Mouse (Mus musculus): ENCODE measurements around the gene Gm20481. TPM values are rescaled to one million over a fixed set of nuclear protein-coding genes. Genes with fewer than 3 reads are reported as not detected.

Gm20481 gene
- total and polyA plus RNA-seq, 2 experiments from 2014 or later, result not detected

- ATAC-seq (no peak), DNase-seq (ENCODE audit: low spot score) (no peak)
- peak overlapping the region; percentile 89 for H3K4me2 ChIP-seq (ENCODE audit: low read depth, low read length)
- H3K4me3 ChIP-seq (ENCODE audit: low read length), result peak overlapping the region; percentile 83
- peak overlapping the region; percentile 93 for H3K9ac ChIP-seq (replicated peaks; ENCODE audit: low read length)
- H3K27ac ChIP-seq, result peak overlapping the region; percentile 85
- 0 out of 2 replicates have a peak, but pooled peaks cover 7% of the 10 kb centered on the region for H3K36me3 ChIP-seq (ENCODE audit: insufficient read depth, low read length)
- 29% methylated on average over 10 of the region's 10 CpGs for WGBS
- no peaks in the 10 kb centered on the region for H3K9me3 ChIP-seq (ENCODE audit: low read length)
- no peaks in the 10 kb centered on the region for H3K4me1 ChIP-seq (ENCODE audit: insufficient read depth, low read length)
- no peaks in the 10 kb centered on the region for H3K27me3 ChIP-seq (ENCODE audit: insufficient read depth, low read length)
- TF ChIP-seq CTCF (IDR thresholded peaks at IDR 0.05; ENCODE audit: low read depth), result peak; percentile 23
Measured at GRCm38 (mm10) chr17:34950514-34951455, 18.9 kb upstream of the Gm20481 start.

DNA sequence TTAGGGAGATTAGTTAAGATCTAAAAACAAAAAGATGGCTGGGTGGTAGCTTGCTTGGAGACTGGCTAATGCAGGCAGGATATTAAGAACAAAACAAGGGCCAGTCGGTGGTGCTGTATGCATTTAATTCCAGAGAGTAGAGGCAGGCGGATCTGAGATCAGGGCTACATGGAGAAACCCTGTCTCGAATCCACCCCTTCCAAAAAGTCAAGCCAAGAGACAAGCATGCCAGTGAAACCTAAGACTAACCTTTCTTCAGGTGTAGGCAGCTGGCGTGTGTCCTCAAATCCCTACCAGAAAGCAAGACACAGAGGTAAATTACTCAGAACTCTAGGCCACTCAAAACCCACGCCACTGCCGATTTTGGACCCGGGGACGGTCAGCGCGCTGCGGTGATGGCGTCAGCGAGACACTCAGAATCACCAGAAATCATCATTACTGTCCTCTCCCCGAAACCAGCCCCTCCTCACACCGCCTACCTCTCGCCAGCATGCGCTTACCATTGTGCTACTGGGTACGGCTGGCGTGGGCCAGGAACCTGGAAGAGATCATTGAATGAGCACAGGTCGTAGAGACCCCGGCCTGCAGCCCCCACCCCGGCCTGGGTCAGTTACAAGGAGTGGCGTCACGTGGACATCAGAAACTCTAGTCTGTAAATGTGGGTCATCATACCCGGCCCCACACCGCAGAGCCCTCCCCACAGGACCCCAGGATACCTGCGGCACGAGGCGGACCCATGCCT, 17.9 kb upstream of the Gm20481 start:
- H3K9ac ChIP-seq (replicated peaks; ENCODE audit: low read length), result peak overlapping the region; percentile 93
- H3K27ac ChIP-seq, result peak overlapping the region; percentile 85
- peak; percentile 75; the same call in 1 of the 2 replicates for ATAC-seq
- H3K27me3 ChIP-seq (ENCODE audit: insufficient read depth, low read length), result no peaks in the 10 kb centered on the region
- no peaks in the 10 kb centered on the region for H3K4me1 ChIP-seq (ENCODE audit: insufficient read depth, low read length)
- H3K9me3 ChIP-seq (ENCODE audit: low read length), result no peaks in the 10 kb centered on the region
- TF ChIP-seq CTCF (IDR thresholded peaks at IDR 0.05; ENCODE audit: low read depth), result no peak
- 0 out of 2 replicates have a peak, but pooled peaks cover 7% of the 10 kb centered on the region for H3K36me3 ChIP-seq (ENCODE audit: insufficient read depth, low read length)
- WGBS, result under 1% methylated on average over 29 of the region's 29 CpGs
- DNase-seq (ENCODE audit: low spot score), result no peak
- H3K4me2 ChIP-seq (ENCODE audit: low read depth, low read length), result peak overlapping the region; percentile 89
- peak overlapping the region; percentile 83 for H3K4me3 ChIP-seq (ENCODE audit: low read length)

DNA sequence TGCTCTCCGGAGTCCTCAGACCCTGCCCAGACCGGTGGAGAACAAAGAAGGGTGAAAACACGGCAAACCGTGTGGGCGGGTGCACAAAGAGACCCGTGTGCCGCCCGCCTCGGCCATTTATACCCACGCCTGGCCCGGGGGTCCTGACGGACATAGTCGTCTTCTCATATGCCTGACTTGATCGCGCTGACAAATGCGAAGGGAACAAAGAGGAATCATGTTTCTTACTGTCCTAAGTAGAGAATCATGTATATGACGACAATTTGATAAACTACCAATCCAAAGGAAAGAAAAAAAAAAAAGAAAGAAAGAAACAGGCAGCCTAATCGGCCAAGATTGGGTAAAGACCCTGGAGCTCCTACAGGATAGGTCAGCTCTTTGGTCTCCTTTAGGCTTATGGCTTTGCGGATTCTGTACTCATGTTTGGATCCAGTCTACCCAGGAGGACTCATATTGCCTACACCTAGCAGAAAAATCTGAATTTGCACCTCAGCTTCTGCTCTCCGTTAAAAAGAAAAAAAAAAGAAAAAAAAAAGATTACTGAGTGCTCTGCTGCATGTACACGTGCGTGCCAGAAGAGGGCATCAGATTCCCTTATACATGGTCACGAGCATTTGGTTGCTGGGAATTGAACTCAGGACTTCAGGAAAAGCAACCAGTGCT, 17.2 kb upstream of the Gm20481 start:
- H3K4me3 ChIP-seq (ENCODE audit: low read length), result peak overlapping the region; percentile 83
- DNase-seq (ENCODE audit: low spot score) (peak; percentile 86), ATAC-seq (peak; percentile 86)
- H3K27ac ChIP-seq, result peak overlapping the region; percentile 85
- H3K9ac ChIP-seq (replicated peaks; ENCODE audit: low read length), result peak overlapping the region; percentile 93
- H3K4me1 ChIP-seq (ENCODE audit: insufficient read depth, low read length), result no peaks in the 10 kb centered on the region
- WGBS, result under 1% methylated on average over 23 of the region's 23 CpGs
- H3K27me3 ChIP-seq (ENCODE audit: insufficient read depth, low read length), result no peaks in the 10 kb centered on the region
- peak; percentile 76 for TF ChIP-seq CTCF (IDR thresholded peaks at IDR 0.05; ENCODE audit: low read depth)
- H3K4me2 ChIP-seq (ENCODE audit: low read depth, low read length), result peak overlapping the region; percentile 89
- H3K9me3 ChIP-seq (ENCODE audit: low read length), result no peaks in the 10 kb centered on the region
- H3K36me3 ChIP-seq (ENCODE audit: insufficient read depth, low read length), result 0 out of 2 replicates have a peak, but pooled peaks cover 7% of the 10 kb centered on the region

DNA sequence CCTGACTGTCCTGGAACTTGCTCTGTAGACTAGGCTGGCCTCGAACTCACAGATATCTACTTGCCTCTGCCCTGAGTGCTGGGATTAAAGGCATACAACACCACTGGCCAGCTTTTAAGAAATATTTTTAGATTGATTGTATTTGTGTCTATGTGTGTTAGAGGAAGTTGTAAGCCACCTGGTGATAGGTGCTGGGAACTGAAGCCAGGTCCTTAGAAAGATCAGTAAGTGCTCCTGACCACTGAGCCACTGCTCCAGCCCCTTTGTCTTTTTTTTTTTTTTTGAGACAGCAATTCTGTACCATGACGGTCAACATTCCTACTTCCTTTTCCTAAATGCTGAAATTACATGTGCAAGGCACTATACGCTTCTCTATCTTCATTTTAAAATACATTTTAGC, 16.5 kb upstream of the Gm20481 start:
- H3K4me2 ChIP-seq (ENCODE audit: low read depth, low read length), result peak overlapping the region; percentile 89; the same call in 1 of the 2 replicates
- H3K27ac ChIP-seq, result no peak overlapping the region

DNA sequence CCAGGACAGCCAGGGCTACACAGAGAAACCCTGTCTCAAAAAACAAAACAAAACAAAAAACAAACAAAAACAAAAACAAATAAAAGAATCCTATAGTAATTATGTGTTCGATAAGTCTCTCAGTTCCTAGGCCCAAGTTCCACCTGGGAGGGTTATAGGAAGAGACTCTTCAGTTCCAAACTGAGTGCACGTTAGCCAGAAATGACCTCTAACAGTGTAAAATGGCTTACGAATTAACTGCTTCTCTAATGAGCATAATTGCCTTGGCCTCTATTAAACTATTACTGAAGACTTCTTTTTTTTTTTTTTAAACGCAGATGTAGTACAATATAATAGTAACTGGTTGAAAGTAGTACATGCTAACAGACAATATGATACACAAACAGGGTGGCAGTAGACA, 15.8 kb upstream of the Gm20481 start:
- Histone ChIP-seq H3K4me3 (ENCODE audit: low read length) (no peak overlapping the region), H3K4me1 (ENCODE audit: insufficient read depth, low read length) (no peaks in the 10 kb centered on the region), H3K4me2 (ENCODE audit: low read depth, low read length) (no peak overlapping the region), H3K27ac (no peak overlapping the region), H3K36me3 (ENCODE audit: insufficient read depth, low read length) (0 out of 2 replicates have a peak, but pooled peaks cover 7% of the 10 kb centered on the region), H3K27me3 (ENCODE audit: insufficient read depth, low read length) (no peaks in the 10 kb centered on the region), H3K9ac (replicated peaks; ENCODE audit: low read length) (no peak overlapping the region), H3K9me3 (ENCODE audit: low read length) (no peaks in the 10 kb centered on the region)
- no peak for TF ChIP-seq CTCF (IDR thresholded peaks at IDR 0.05; ENCODE audit: low read depth)
- WGBS, result 93% methylated on average over 4 of the region's 4 CpGs
- ATAC-seq, result no peak
- DNase-seq (ENCODE audit: low spot score), result no peak

More for the DNA sequence above, 16.5 kb upstream of the Gm20481 start:
- Histone ChIP-seq H3K4me3 (ENCODE audit: low read length) (peak overlapping the region; percentile 83; the same call in 1 of the 2 replicates), H3K27me3 (ENCODE audit: insufficient read depth, low read length) (no peaks in the 10 kb centered on the region), H3K9ac (replicated peaks; ENCODE audit: low read length) (no peak overlapping the region), H3K36me3 (ENCODE audit: insufficient read depth, low read length) (0 out of 2 replicates have a peak, but pooled peaks cover 7% of the 10 kb centered on the region), H3K4me1 (ENCODE audit: insufficient read depth, low read length) (no peaks in the 10 kb centered on the region), H3K9me3 (ENCODE audit: low read length) (no peaks in the 10 kb centered on the region)
- no peak for TF ChIP-seq CTCF (IDR thresholded peaks at IDR 0.05; ENCODE audit: low read depth)
- DNase-seq (ENCODE audit: low spot score), result no peak
- 89% methylated on average over 3 of the region's 3 CpGs for WGBS
- no peak for ATAC-seq

GRCm38 (mm10) chr17:34954831-34955230, 14.9 kb upstream of the Gm20481 start:
- no peak for TF ChIP-seq CTCF (IDR thresholded peaks at IDR 0.05; ENCODE audit: low read depth)
- H3K9ac ChIP-seq (replicated peaks; ENCODE audit: low read length), result no peak overlapping the region

More at GRCm38 (mm10) chr17:34954831-34955230, 14.9 kb upstream of the Gm20481 start:
- H3K4me2 ChIP-seq (ENCODE audit: low read depth, low read length), result no peak overlapping the region
- no peak overlapping the region for H3K4me3 ChIP-seq (ENCODE audit: low read length)
- H3K4me1 ChIP-seq (ENCODE audit: insufficient read depth, low read length), result no peaks in the 10 kb centered on the region
- H3K9me3 ChIP-seq (ENCODE audit: low read length), result no peaks in the 10 kb centered on the region
- 79% methylated on average over 4 of the region's 4 CpGs for WGBS
- H3K27me3 ChIP-seq (ENCODE audit: insufficient read depth, low read length), result no peaks in the 10 kb centered on the region
- ATAC-seq (no peak), DNase-seq (ENCODE audit: low spot score) (no peak)
- 0 out of 2 replicates have a peak, but pooled peaks cover 7% of the 10 kb centered on the region for H3K36me3 ChIP-seq (ENCODE audit: insufficient read depth, low read length)
- no peak overlapping the region for H3K27ac ChIP-seq

Measured in hindbrain, postnatal 0 days (tissue).